Mouse (Mus musculus) liver, embryonic 13.5 days (tissue): ENCODE measurements at regions not wholly inside any gene's neighbourhood (a gene's known extent, or its start where the extent isn't known, plus 50 kb on each side); places are given as distances from the start of the nearest gene placed in this dataset.
"Not testable (repeated sequence)": the region's sequence is repeated elsewhere in the genome, so short reads cannot be mapped to it uniquely, and the experiment has no call there.

Experiments used
- ATAC-seq: fragments of 200-750 bp; cut with Nextera tagmentation; 2 replicates; pipeline ENCODE4 v1.8.0; 2017; ENCODE audit warnings: low read depth, mild to moderate bottlenecking, moderate number of reproducible peaks, moderate library complexity
- DNase-seq: peaks from one replicate; pipeline ENCODE4 v3.0.0; 2022
- H3K27ac ChIP-seq: fragments of 300-500 bp; sonication (generic); 2 replicates; pipeline ENCODE4 v1.5.1; 2015; ENCODE audit warnings: moderate library complexity, mild to moderate bottlenecking, inconsistent platforms
- H3K27me3 ChIP-seq: fragments of 300-500 bp; sonication (generic); 2 replicates; pipeline ENCODE4 v1.6.1; 2015; ENCODE audit warnings: mild to moderate bottlenecking, inconsistent platforms
- H3K36me3 ChIP-seq: fragments of 300-500 bp; sonication (generic); 2 replicates; pipeline ENCODE4 v1.6.1; 2015; ENCODE audit warnings: mild to moderate bottlenecking, inconsistent platforms
- H3K4me1 ChIP-seq: fragments of 300-500 bp; sonication (generic); replicated peaks from 2 replicates; pipeline ENCODE4 v1.6.1; 2015; ENCODE audit warnings: inconsistent platforms
- H3K4me2 ChIP-seq: fragments of 300-500 bp; sonication (generic); 2 replicates; pipeline ENCODE4 v1.6.1; 2015; ENCODE audit warnings: inconsistent platforms, mild to moderate bottlenecking, moderate library complexity
- H3K4me3 ChIP-seq: fragments of 300-500 bp; sonication (generic); replicated peaks from 2 replicates; pipeline ENCODE4 v1.5.1; 2015; ENCODE audit warnings: mild to moderate bottlenecking, inconsistent platforms
- H3K9ac ChIP-seq: fragments of 300-500 bp; sonication (generic); 2 replicates; pipeline ENCODE4 v1.6.1; 2015; ENCODE audit warnings: mild to moderate bottlenecking, inconsistent platforms
- H3K9me3 ChIP-seq: fragments of 300-500 bp; sonication (generic); replicated peaks from 2 replicates; pipeline ENCODE4 v1.6.1; 2016; ENCODE audit warnings: inconsistent platforms
- WGBS: fragments of 180-500 bp; shearing (Covaris S2); methylation state at CpG from one replicate; pipeline ENCODE4 v1.1.7; 2015; ENCODE audit not compliant: insufficient replicate concordance; 5-methylcytosine and 5-hydroxymethylcytosine counted together

GRCm38 (mm10) chr12:117351900-117352299 is 164.4 kb upstream of the Rapgef5 start:
- DNase-seq (no peak), ATAC-seq (no peak)
- Histone ChIP-seq H3K36me3 (no peaks in the 10 kb centered on the region), H3K4me2 (no peak overlapping the region), H3K9me3 (no peaks in the 10 kb centered on the region), H3K4me1 (no peaks in the 10 kb centered on the region), H3K27me3 (no peaks in the 10 kb centered on the region), H3K27ac (no peak overlapping the region), H3K9ac (no peak overlapping the region), H3K4me3 (no peak overlapping the region)
- WGBS = 25% methylated on average over 5 of the region's 5 CpGs

- H3K4me2 ChIP-seq = no peak overlapping the region
- H3K36me3 ChIP-seq = no peaks in the 10 kb centered on the region
- WGBS = 36% methylated on average over 3 of the region's 3 CpGs
- H3K9ac ChIP-seq = no peak overlapping the region
- no peak for DNase-seq
- ATAC-seq = no peak
- no peaks in the 10 kb centered on the region for H3K9me3 ChIP-seq
- H3K4me1 ChIP-seq = no peaks in the 10 kb centered on the region
- no peaks in the 10 kb centered on the region for H3K27me3 ChIP-seq
- no peak overlapping the region for H3K4me3 ChIP-seq
- no peak overlapping the region for H3K27ac ChIP-seq
These were observed 163.8 kb upstream of the Rapgef5 start for GRCm38 (mm10) chr12:117352511-117352910.

GRCm38 (mm10) chr12:117352938-117353337 is 163.3 kb upstream of the Rapgef5 start:
- ATAC-seq (no peak), DNase-seq (no peak)
- no peaks in the 10 kb centered on the region for H3K4me1 ChIP-seq

GRCm38 (mm10) chr12:117357811-117358210 is 158.5 kb upstream of the Rapgef5 start:
- 74% methylated on average over 2 of the region's 2 CpGs for WGBS

More at GRCm38 (mm10) chr12:117352938-117353337, 163.3 kb upstream of the Rapgef5 start:
- no peak overlapping the region for H3K9ac ChIP-seq
- no peak overlapping the region for H3K4me2 ChIP-seq
- no peaks in the 10 kb centered on the region for H3K36me3 ChIP-seq
- no peaks in the 10 kb centered on the region for H3K27me3 ChIP-seq
- H3K9me3 ChIP-seq = no peaks in the 10 kb centered on the region
- no peak overlapping the region for H3K27ac ChIP-seq
- no peak overlapping the region for H3K4me3 ChIP-seq

GRCm38 (mm10) chr12:117358891-117359290 is 157.4 kb upstream of the Rapgef5 start:
- no peak overlapping the region for H3K27ac ChIP-seq
- H3K4me3 ChIP-seq = no peak overlapping the region
- no peaks in the 10 kb centered on the region for H3K9me3 ChIP-seq
- ATAC-seq (no peak), DNase-seq (no peak)
- H3K9ac ChIP-seq = no peak overlapping the region
- no peaks in the 10 kb centered on the region for H3K27me3 ChIP-seq
- H3K36me3 ChIP-seq = no peaks in the 10 kb centered on the region
- H3K4me2 ChIP-seq = no peak overlapping the region
- no peaks in the 10 kb centered on the region for H3K4me1 ChIP-seq
- WGBS = 61% methylated on average over 3 of the region's 3 CpGs

More at GRCm38 (mm10) chr12:117357811-117358210, 158.5 kb upstream of the Rapgef5 start:
- H3K4me1 ChIP-seq = no peaks in the 10 kb centered on the region
- no peak for ATAC-seq
- no peaks in the 10 kb centered on the region for H3K36me3 ChIP-seq
- H3K9ac ChIP-seq = no peak overlapping the region
- H3K27me3 ChIP-seq = no peaks in the 10 kb centered on the region
- H3K27ac ChIP-seq = no peak overlapping the region
- H3K9me3 ChIP-seq = no peaks in the 10 kb centered on the region
- no peak overlapping the region for H3K4me2 ChIP-seq
- no peak overlapping the region for H3K4me3 ChIP-seq
- no peak for DNase-seq

- no peak overlapping the region for H3K4me2 ChIP-seq
- no peaks in the 10 kb centered on the region for H3K9me3 ChIP-seq
- ATAC-seq = no peak
- no peak overlapping the region for H3K4me3 ChIP-seq
- no peaks in the 10 kb centered on the region for H3K4me1 ChIP-seq
- H3K9ac ChIP-seq = no peak overlapping the region
- WGBS = 67% methylated on average over 4 of the region's 4 CpGs
- no peak for DNase-seq
- H3K36me3 ChIP-seq = no peaks in the 10 kb centered on the region
- H3K27me3 ChIP-seq = no peaks in the 10 kb centered on the region
- H3K27ac ChIP-seq = no peak overlapping the region
These were observed 156.1 kb upstream of the Rapgef5 start for GRCm38 (mm10) chr12:117360215-117360614.

GRCm38 (mm10) chr12:117361826-117362225 is 154.5 kb upstream of the Rapgef5 start:
- 72% methylated on average over 7 of the region's 7 CpGs for WGBS
- no peak for ATAC-seq
- no peak overlapping the region for H3K9ac ChIP-seq
- no peaks in the 10 kb centered on the region for H3K36me3 ChIP-seq
- no peaks in the 10 kb centered on the region for H3K9me3 ChIP-seq
- no peaks in the 10 kb centered on the region for H3K4me1 ChIP-seq
- H3K4me2 ChIP-seq = no peak overlapping the region
- no peak overlapping the region for H3K27ac ChIP-seq
- no peaks in the 10 kb centered on the region for H3K27me3 ChIP-seq
- no peak for DNase-seq
- H3K4me3 ChIP-seq = no peak overlapping the region

- WGBS = 64% methylated on average over 4 of the region's 4 CpGs
- DNase-seq, H3K9me3 ChIP-seq, H3K27me3 ChIP-seq, H3K27ac ChIP-seq, H3K4me2 ChIP-seq, H3K4me3 ChIP-seq, H3K9ac ChIP-seq, H3K4me1 ChIP-seq, ATAC-seq, H3K36me3 ChIP-seq: not testable (repeated sequence)
These were observed 152.8 kb upstream of the Rapgef5 start for GRCm38 (mm10) chr12:117363457-117363856.

GRCm38 (mm10) chr12:117365181-117365580 is 151.1 kb upstream of the Rapgef5 start:
- Histone ChIP-seq H3K27ac (no peak overlapping the region), H3K27me3 (no peaks in the 10 kb centered on the region), H3K9me3 (no peaks in the 10 kb centered on the region), H3K4me3 (no peak overlapping the region), H3K4me1 (no peaks in the 10 kb centered on the region), H3K36me3 (no peaks in the 10 kb centered on the region), H3K9ac (no peak overlapping the region), H3K4me2 (no peak overlapping the region)
- ATAC-seq = no peak
- DNase-seq = no peak
- 81% methylated on average over 2 of the region's 2 CpGs for WGBS

GRCm38 (mm10) chr12:117365876-117366275 is 150.4 kb upstream of the Rapgef5 start:
- WGBS = 49% methylated on average over 5 of the region's 5 CpGs
- H3K27me3 ChIP-seq = no peaks in the 10 kb centered on the region
- no peak overlapping the region for H3K4me3 ChIP-seq
- DNase-seq (no peak), ATAC-seq (no peak)
- H3K27ac ChIP-seq = no peak overlapping the region
- H3K36me3 ChIP-seq = no peaks in the 10 kb centered on the region
- H3K4me2 ChIP-seq = no peak overlapping the region
- no peaks in the 10 kb centered on the region for H3K4me1 ChIP-seq
- no peak overlapping the region for H3K9ac ChIP-seq
- no peaks in the 10 kb centered on the region for H3K9me3 ChIP-seq

- Histone ChIP-seq H3K36me3 (no peaks in the 10 kb centered on the region), H3K27me3 (no peaks in the 10 kb centered on the region), H3K27ac (no peak overlapping the region), H3K9ac (no peak overlapping the region), H3K4me1 (no peaks in the 10 kb centered on the region), H3K4me3 (no peak overlapping the region), H3K4me2 (no peak overlapping the region), H3K9me3 (no peaks in the 10 kb centered on the region)
- ATAC-seq = peak; percentile 34; the same call in 1 of the 2 replicates
- 71% methylated on average over 21 of the region's 21 CpGs for WGBS
- no peak for DNase-seq
These were observed 137.9 kb upstream of the Rapgef5 start for GRCm38 (mm10) chr12:117378297-117378887.

GRCm38 (mm10) chr12:117379103-117379850 is 137.0 kb upstream of the Rapgef5 start:
- Histone ChIP-seq H3K9ac (no peak overlapping the region), H3K4me2 (no peak overlapping the region), H3K4me3 (no peak overlapping the region), H3K4me1 (no peaks in the 10 kb centered on the region), H3K27ac (no peak overlapping the region), H3K27me3 (no peaks in the 10 kb centered on the region), H3K36me3 (no peaks in the 10 kb centered on the region), H3K9me3 (no peaks in the 10 kb centered on the region)
- no peak for ATAC-seq
- 70% methylated on average over 16 of the region's 16 CpGs for WGBS
- DNase-seq = no peak
